Mouse (Mus musculus): ENCODE measurements at regions not wholly inside any gene's neighbourhood (a gene's known extent, or its start where the extent isn't known, plus 50 kb on each side); places are given as distances from the start of the nearest gene placed in this dataset.

- TF ChIP-seq CTCF (IDR thresholded peaks at IDR 0.05; ENCODE audit: extremely low read depth, insufficient read depth, insufficient read length, insufficient replicate concordance): no peak
- TF ChIP-seq POLR2A (IDR thresholded peaks at IDR 0.05; ENCODE audit: low read depth, low read length): no peak
Observed at GRCm38 (mm10) chr1:164548071-164548470, 89.9 kb upstream of the Atp1b1 start.
